Mouse (Mus musculus) liver, embryonic 16.5 days (tissue): ENCODE measurements around the gene Top3b. TPM values are rescaled to one million over a fixed set of nuclear protein-coding genes. Genes with fewer than 3 reads are reported as not detected.
"Not testable (repeated sequence)": the region's sequence is repeated elsewhere in the genome, so short reads cannot be mapped to it uniquely, and the experiment has no call there.

Experiments
- ATAC-seq: fragments of 200-750 bp; cut with Nextera tagmentation; 2 replicates; pipeline ENCODE4 v1.8.0; 2017; ENCODE audit warnings: low read depth, mild to moderate bottlenecking, moderate number of reproducible peaks, moderate library complexity
- H3K27ac ChIP-seq: fragments of 300-500 bp; sonication (generic); 2 replicates; pipeline ENCODE4 v1.5.1; 2014; ENCODE audit warnings: mild to moderate bottlenecking, low read length
- H3K27me3 ChIP-seq: fragments of 300-500 bp; sonication (generic); 2 replicates; pipeline ENCODE4 v1.6.1; 2014; ENCODE audit warnings: low read depth, low read length, mixed read lengths; ENCODE audit not compliant: control insufficient read depth, insufficient read depth
- H3K36me3 ChIP-seq: fragments of 300-500 bp; sonication (generic); 2 replicates; pipeline ENCODE4 v1.6.1; 2014; ENCODE audit warnings: mild to moderate bottlenecking; ENCODE audit not compliant: control insufficient read depth, insufficient read depth
- H3K4me1 ChIP-seq: fragments of 300-500 bp; sonication (generic); 2 replicates; pipeline ENCODE4 v1.6.1; 2014; ENCODE audit warnings: low read depth, low read length, mixed read lengths; ENCODE audit not compliant: control insufficient read depth
- H3K4me2 ChIP-seq: fragments of 300-500 bp; sonication (generic); 2 replicates; pipeline ENCODE4 v1.6.1; 2014; ENCODE audit warnings: low read depth, low read length, mixed read lengths
- H3K4me3 ChIP-seq: fragments of 300-500 bp; sonication (generic); 2 replicates; pipeline ENCODE4 v1.5.1; 2014; ENCODE audit warnings: low read depth, mild to moderate bottlenecking, low read length
- H3K9ac ChIP-seq: fragments of 300-500 bp; sonication (generic); 2 replicates; pipeline ENCODE4 v1.6.1; 2014; ENCODE audit warnings: low read depth, low read length
- H3K9me3 ChIP-seq: fragments of 300-500 bp; sonication (generic); replicated peaks from 2 replicates; pipeline ENCODE4 v1.6.1; 2016; ENCODE audit warnings: low read length; ENCODE audit not compliant: control insufficient read depth
- WGBS: fragments of 180-500 bp; shearing (Covaris S2); extraction: QIAGEN DNeasy Blood & Tissue Kit; methylation state at CpG from one replicate; pipeline ENCODE4 v1.1.7; 2014; ENCODE audit not compliant: insufficient replicate concordance; 5-methylcytosine and 5-hydroxymethylcytosine counted together
- polyA plus RNA-seq: library from polyadenylated mRNA; unstranded; fragments of >200 nt; fragmentation: Nextera tagmentation; extraction: Ambion mirVana; gene quantifications from 2 replicates; pipeline ENCODE4 v1.2.1, GENCODE M21; 2015

Gene Top3b
- polyA plus RNA-seq, 1 experiment from 2014 or later, result 22.6 TPM

- WGBS, result 57% methylated on average over 1 of the region's 1 CpGs
- no peaks in the 10 kb centered on the region for H3K27me3 ChIP-seq
- no peak overlapping the region for H3K4me3 ChIP-seq
- no peak overlapping the region for H3K9ac ChIP-seq
- no peak for ATAC-seq
- no peaks in the 10 kb centered on the region for H3K9me3 ChIP-seq
- H3K4me1 ChIP-seq, result no peaks in the 10 kb centered on the region
- no peak overlapping the region for H3K4me2 ChIP-seq
- H3K27ac ChIP-seq, result no peak overlapping the region
- H3K36me3 ChIP-seq, result no peaks in the 10 kb centered on the region; the same call in 1 of the 2 replicates
Observed at GRCm38 (mm10) chr16:16913440-16913839, 42.9 kb downstream of the Top3b start.

GRCm38 (mm10) chr16:16918441-16919117 is 48.0 kb downstream of the Top3b start:
- WGBS, result 70% methylated on average over 7 of the region's 7 CpGs
- Histone ChIP-seq H3K4me3 (no peak overlapping the region), H3K27ac (no peak overlapping the region), H3K9ac (no peak overlapping the region), H3K4me1 (no peaks in the 10 kb centered on the region), H3K27me3 (no peaks in the 10 kb centered on the region), H3K36me3 (no peaks in the 10 kb centered on the region; the same call in 1 of the 2 replicates), H3K9me3 (no peaks in the 10 kb centered on the region), H3K4me2 (no peak overlapping the region)
- ATAC-seq, result no peak

- H3K27ac ChIP-seq, result no peak overlapping the region
Observed at GRCm38 (mm10) chr16:16921021-16921435, 50.5 kb downstream of the Top3b start.

GRCm38 (mm10) chr16:16924481-16924880 is 53.9 kb downstream of the Top3b start:
- Histone ChIP-seq H3K27ac (no peak overlapping the region), H3K27me3 (no peaks in the 10 kb centered on the region), H3K4me3 (no peak overlapping the region), H3K36me3 (no peaks in the 10 kb centered on the region; the same call in 1 of the 2 replicates), H3K9ac (no peak overlapping the region), H3K4me1 (no peaks in the 10 kb centered on the region), H3K4me2 (no peak overlapping the region), H3K9me3 (no peaks in the 10 kb centered on the region)
- WGBS, result 66% methylated on average over 3 of the region's 3 CpGs
- ATAC-seq, result no peak

More at GRCm38 (mm10) chr16:16921021-16921435, 50.5 kb downstream of the Top3b start:
- Histone ChIP-seq H3K9ac (no peak overlapping the region), H3K36me3 (no peaks in the 10 kb centered on the region; the same call in 1 of the 2 replicates), H3K4me3 (no peak overlapping the region), H3K4me2 (no peak overlapping the region), H3K9me3 (no peaks in the 10 kb centered on the region), H3K27me3 (no peaks in the 10 kb centered on the region), H3K4me1 (no peaks in the 10 kb centered on the region)
- 32% methylated on average over 3 of the region's 3 CpGs for WGBS
- ATAC-seq, result 0 out of 2 replicates have a peak, but pooled peaks have one; percentile 19

GRCm38 (mm10) chr16:16926536-16926935 is 56.0 kb downstream of the Top3b start:
- Histone ChIP-seq H3K9ac (no peak overlapping the region), H3K9me3 (no peaks in the 10 kb centered on the region), H3K27ac (no peak overlapping the region), H3K4me1 (no peaks in the 10 kb centered on the region), H3K27me3 (no peaks in the 10 kb centered on the region), H3K36me3 (no peaks in the 10 kb centered on the region; the same call in 1 of the 2 replicates), H3K4me3 (no peak overlapping the region), H3K4me2 (no peak overlapping the region)
- WGBS, result 57% methylated on average over 5 of the region's 5 CpGs
- no peak for ATAC-seq

- 89% methylated on average over 2 of the region's 3 CpGs for WGBS
- H3K27me3 ChIP-seq, H3K4me3 ChIP-seq, H3K4me2 ChIP-seq, H3K4me1 ChIP-seq, H3K27ac ChIP-seq, ATAC-seq, H3K9ac ChIP-seq, H3K36me3 ChIP-seq, H3K9me3 ChIP-seq: not testable (repeated sequence)
Observed at GRCm38 (mm10) chr16:16928908-16929307, 58.4 kb downstream of the Top3b start.

- WGBS, result 66% methylated on average over 3 of the region's 3 CpGs
Observed at GRCm38 (mm10) chr16:16930326-16930725, 59.8 kb downstream of the Top3b start.

GRCm38 (mm10) chr16:16930810-16931296 is 60.3 kb downstream of the Top3b start:
- no peak for ATAC-seq
- Histone ChIP-seq H3K4me3 (no peak overlapping the region), H3K4me1 (no peaks in the 10 kb centered on the region), H3K27ac (no peak overlapping the region), H3K36me3 (no peaks in the 10 kb centered on the region), H3K4me2 (no peak overlapping the region), H3K9ac (no peak overlapping the region), H3K27me3 (no peaks in the 10 kb centered on the region), H3K9me3 (no peaks in the 10 kb centered on the region)
- WGBS, result 48% methylated on average over 5 of the region's 5 CpGs

More at GRCm38 (mm10) chr16:16930326-16930725, 59.8 kb downstream of the Top3b start:
- Histone ChIP-seq H3K27me3 (no peaks in the 10 kb centered on the region), H3K9me3 (no peaks in the 10 kb centered on the region), H3K9ac (no peak overlapping the region), H3K27ac (no peak overlapping the region), H3K4me3 (no peak overlapping the region), H3K4me1 (no peaks in the 10 kb centered on the region), H3K4me2 (no peak overlapping the region), H3K36me3 (no peaks in the 10 kb centered on the region)
- ATAC-seq, result no peak

- ATAC-seq, result no peak
- H3K36me3 ChIP-seq, result no peaks in the 10 kb centered on the region
- H3K9me3 ChIP-seq, result no peaks in the 10 kb centered on the region
- H3K9ac ChIP-seq, result no peak overlapping the region
- no peak overlapping the region for H3K4me2 ChIP-seq
- H3K4me1 ChIP-seq, result no peaks in the 10 kb centered on the region
- no peak overlapping the region for H3K27ac ChIP-seq
- H3K27me3 ChIP-seq, result no peaks in the 10 kb centered on the region
- H3K4me3 ChIP-seq, result no peak overlapping the region
- WGBS, result 63% methylated on average over 9 of the region's 9 CpGs
Observed at GRCm38 (mm10) chr16:16939543-16939942, 69.0 kb downstream of the Top3b start.
